Mouse (Mus musculus): Measurements from ENCODE around the gene Iqsec2. TPM values are rescaled to one million over a fixed set of nuclear protein-coding genes. Genes with fewer than 3 reads are reported as not detected.
A peak's percentile ranks its signal among the peaks of the same experiment; 100 is the strongest.

Gene Iqsec2
- 3.2 TPM in 2 replicates for polyA plus RNA-seq (2015; fragmentation: Nextera tagmentation; extraction: Ambion mirVana)

GRCm38 (mm10) chrX:152143941-152144741 is at the start of gene Iqsec2:
Iqsec2 (plus strand) TSS chrX:152144268.
- H3K4me2 ChIP-seq (replicated peaks) = peak within 1 kb of the TSS; percentile 68
- ATAC-seq = peak; percentile 80
- WGBS = 15% methylated on average over 30 of the region's 78 CpGs
- H3K9ac ChIP-seq (replicated peaks) = peak within 1 kb of the TSS; percentile 69
- peak within 1 kb of the TSS; percentile 61 for H3K4me3 ChIP-seq (replicated peaks)
- H3K27me3 ChIP-seq = peaks cover 91% of the 10 kb centered on the region
- H3K4me1 ChIP-seq (replicated peaks) = peaks cover 15% of the 10 kb centered on the region
- no peaks in the 10 kb centered on the region for H3K36me3 ChIP-seq
- 0 out of 2 replicates have a peak within 1 kb of the TSS, but pooled peaks have one; percentile 14 for H3K27ac ChIP-seq
- no peaks in the 10 kb centered on the region for H3K9me3 ChIP-seq

GRCm38 (mm10) chrX:152097572-152097971 is 46.5 kb upstream of the Iqsec2 start:
- Histone ChIP-seq H3K36me3 (no peaks in the 10 kb centered on the region), H3K4me3 (replicated peaks) (no peak overlapping the region), H3K9me3 (no peaks in the 10 kb centered on the region), H3K9ac (replicated peaks) (no peak overlapping the region), H3K4me1 (replicated peaks) (no peaks in the 10 kb centered on the region), H3K4me2 (replicated peaks) (no peak overlapping the region), H3K27me3 (peaks cover 74% of the 10 kb centered on the region), H3K27ac (no peak overlapping the region)
- 44% methylated on average over 1 of the region's 1 CpGs for WGBS
- no peak for ATAC-seq

- 80% methylated on average over 1 of the region's 1 CpGs for WGBS
- H3K9ac ChIP-seq (replicated peaks) = no peak overlapping the region
- no peak overlapping the region for H3K4me3 ChIP-seq (replicated peaks)
- no peak overlapping the region for H3K27ac ChIP-seq
- no peaks in the 10 kb centered on the region for H3K9me3 ChIP-seq
- no peak for ATAC-seq
- H3K4me1 ChIP-seq (replicated peaks) = no peaks in the 10 kb centered on the region
- no peaks in the 10 kb centered on the region for H3K36me3 ChIP-seq
- H3K4me2 ChIP-seq (replicated peaks) = no peak overlapping the region
- peaks cover 80% of the 10 kb centered on the region for H3K27me3 ChIP-seq
Observed at GRCm38 (mm10) chrX:152121687-152122086, 22.4 kb upstream of the Iqsec2 start.

- Histone ChIP-seq H3K4me1 (replicated peaks) (no peaks in the 10 kb centered on the region), H3K4me2 (replicated peaks) (no peak overlapping the region), H3K9ac (replicated peaks) (no peak overlapping the region), H3K27me3 (peaks cover 86% of the 10 kb centered on the region), H3K27ac (no peak overlapping the region), H3K4me3 (replicated peaks) (no peak overlapping the region), H3K36me3 (no peaks in the 10 kb centered on the region), H3K9me3 (no peaks in the 10 kb centered on the region)
- ATAC-seq = no peak
- WGBS = 70% methylated on average over 3 of the region's 3 CpGs
Observed at GRCm38 (mm10) chrX:152130777-152131176, 13.3 kb upstream of the Iqsec2 start.

- ATAC-seq = no peak
- Histone ChIP-seq H3K27me3 (peaks cover 88% of the 10 kb centered on the region), H3K36me3 (no peaks in the 10 kb centered on the region), H3K4me2 (replicated peaks) (no peak overlapping the region), H3K27ac (no peak overlapping the region), H3K9me3 (no peaks in the 10 kb centered on the region), H3K9ac (replicated peaks) (no peak overlapping the region), H3K4me3 (replicated peaks) (no peak overlapping the region), H3K4me1 (replicated peaks) (no peaks in the 10 kb centered on the region)
- WGBS = 84% methylated on average over 2 of the region's 2 CpGs
Observed at GRCm38 (mm10) chrX:152132029-152132428, 12.0 kb upstream of the Iqsec2 start.

- Histone ChIP-seq H3K4me3 (replicated peaks) (no peak overlapping the region), H3K27me3 (peaks cover 95% of the 10 kb centered on the region), H3K27ac (no peak overlapping the region), H3K4me1 (replicated peaks) (no peaks in the 10 kb centered on the region), H3K9me3 (no peaks in the 10 kb centered on the region), H3K4me2 (replicated peaks) (no peak overlapping the region), H3K36me3 (no peaks in the 10 kb centered on the region), H3K9ac (replicated peaks) (no peak overlapping the region)
- no peak for ATAC-seq
- 69% methylated on average over 2 of the region's 2 CpGs for WGBS
Observed at GRCm38 (mm10) chrX:152135195-152135594, 8.9 kb upstream of the Iqsec2 start.

GRCm38 (mm10) chrX:152144742-152145214 is 710 bp downstream of the Iqsec2 start:
- Histone ChIP-seq H3K4me2 (replicated peaks) (peak overlapping the region; percentile 68), H3K9me3 (no peaks in the 10 kb centered on the region), H3K27ac (no peak overlapping the region), H3K4me1 (replicated peaks) (peaks cover 15% of the 10 kb centered on the region), H3K27me3 (peaks cover 91% of the 10 kb centered on the region), H3K4me3 (replicated peaks) (peak overlapping the region; percentile 61), H3K9ac (replicated peaks) (peak overlapping the region; percentile 69), H3K36me3 (no peaks in the 10 kb centered on the region)
- WGBS = 24% methylated on average over 42 of the region's 42 CpGs
- ATAC-seq = 0 out of 2 replicates have a peak, but pooled peaks have one; percentile 18

GRCm38 (mm10) chrX:152146150-152146549 is 2.1 kb downstream of the Iqsec2 start:
- H3K36me3 ChIP-seq = no peaks in the 10 kb centered on the region
- no peak overlapping the region for H3K27ac ChIP-seq
- peaks cover 15% of the 10 kb centered on the region for H3K4me1 ChIP-seq (replicated peaks)
- H3K9ac ChIP-seq (replicated peaks) = peak overlapping the region; percentile 32; the same call in 1 of the 2 replicates
- H3K27me3 ChIP-seq = peaks cover 91% of the 10 kb centered on the region
- 36% methylated on average over 1 of the region's 1 CpGs for WGBS
- no peak for ATAC-seq
- H3K9me3 ChIP-seq = no peaks in the 10 kb centered on the region
- peak overlapping the region; percentile 68 for H3K4me2 ChIP-seq (replicated peaks)
- H3K4me3 ChIP-seq (replicated peaks) = no peak overlapping the region; the same call in 1 of the 2 replicates

GRCm38 (mm10) chrX:152146691-152147090 is 2.6 kb downstream of the Iqsec2 start:
- WGBS = 79% methylated on average over 2 of the region's 2 CpGs
- H3K4me1 ChIP-seq (replicated peaks) = peaks cover 15% of the 10 kb centered on the region
- no peak overlapping the region for H3K9ac ChIP-seq (replicated peaks)
- no peaks in the 10 kb centered on the region for H3K36me3 ChIP-seq
- H3K27ac ChIP-seq = no peak overlapping the region
- no peak overlapping the region for H3K4me3 ChIP-seq (replicated peaks)
- H3K27me3 ChIP-seq = peaks cover 94% of the 10 kb centered on the region
- H3K4me2 ChIP-seq (replicated peaks) = peak overlapping the region; percentile 68; the same call in 1 of the 2 replicates
- no peaks in the 10 kb centered on the region for H3K9me3 ChIP-seq
- ATAC-seq = no peak

GRCm38 (mm10) chrX:152147451-152148116 is 3.5 kb downstream of the Iqsec2 start:
- peak; percentile 83 for ATAC-seq
- H3K4me2 ChIP-seq (replicated peaks) = peak overlapping the region; percentile 9
- peaks cover 95% of the 10 kb centered on the region for H3K27me3 ChIP-seq
- no peak overlapping the region for H3K9ac ChIP-seq (replicated peaks)
- no peak overlapping the region for H3K27ac ChIP-seq
- H3K4me3 ChIP-seq (replicated peaks) = no peak overlapping the region
- 31% methylated on average over 5 of the region's 5 CpGs for WGBS
- peaks cover 15% of the 10 kb centered on the region for H3K4me1 ChIP-seq (replicated peaks)
- no peaks in the 10 kb centered on the region for H3K9me3 ChIP-seq
- H3K36me3 ChIP-seq = no peaks in the 10 kb centered on the region

- Histone ChIP-seq H3K9ac (replicated peaks) (no peak overlapping the region), H3K9me3 (no peaks in the 10 kb centered on the region), H3K4me3 (replicated peaks) (no peak overlapping the region), H3K4me2 (replicated peaks) (no peak overlapping the region), H3K27me3 (peaks cover 93% of the 10 kb centered on the region), H3K36me3 (no peaks in the 10 kb centered on the region), H3K4me1 (replicated peaks) (peaks cover 15% of the 10 kb centered on the region), H3K27ac (no peak overlapping the region)
- WGBS = 85% methylated on average over 5 of the region's 5 CpGs
- no peak for ATAC-seq
Observed at GRCm38 (mm10) chrX:152148706-152149105, 4.6 kb downstream of the Iqsec2 start.

GRCm38 (mm10) chrX:152151709-152152108 is 7.6 kb downstream of the Iqsec2 start:
- 14% methylated on average over 6 of the region's 6 CpGs for whole genome bisulfite sequencing
- Histone ChIP-seq H3K36me3 (no peaks in the 10 kb centered on the region), H3K9me3 (no peaks in the 10 kb centered on the region), H3K4me3 (replicated peaks) (no peak overlapping the region), H3K27ac (no peak overlapping the region), H3K4me1 (replicated peaks) (peaks cover 3% of the 10 kb centered on the region; the same call in 1 of the 2 replicates), H3K4me2 (replicated peaks) (no peak overlapping the region), H3K27me3 (peaks cover 87% of the 10 kb centered on the region), H3K9ac (replicated peaks) (no peak overlapping the region)
- ATAC-seq = peak; percentile 78
